Mouse (Mus musculus) brain, embryonic 14.5 days (tissue): ENCODE results near the gene Magix.

Experiments used
- CTCF ChIP-seq: fragments of 200-500 bp; IDR thresholded peaks from 2 replicates; pipeline ENCODE4 v1.5.1; 2012; ENCODE audit warnings: inconsistent platforms, mild to moderate bottlenecking, moderate library complexity, borderline replicate concordance; ENCODE audit not compliant: insufficient read depth, insufficient read length; ENCODE audit errors: extremely low read depth
- POLR2A ChIP-seq: fragments of 200-500 bp; IDR thresholded peaks from 2 replicates; pipeline ENCODE4 v1.6.1; 2012; ENCODE audit warnings: mild to moderate bottlenecking, inconsistent platforms, borderline replicate concordance; ENCODE audit not compliant: poor library complexity, insufficient read depth, insufficient read length, severe bottlenecking; ENCODE audit errors: extremely low read depth

GRCm38 (mm10) chrX:7665739-7666502 lies 15.1 kb downstream of the Magix start:
- TF ChIP-seq POLR2A (no peak), CTCF (no peak)
